ENCODE assay signal across 17 mouse cellular contexts in the genomic region with DNA sequence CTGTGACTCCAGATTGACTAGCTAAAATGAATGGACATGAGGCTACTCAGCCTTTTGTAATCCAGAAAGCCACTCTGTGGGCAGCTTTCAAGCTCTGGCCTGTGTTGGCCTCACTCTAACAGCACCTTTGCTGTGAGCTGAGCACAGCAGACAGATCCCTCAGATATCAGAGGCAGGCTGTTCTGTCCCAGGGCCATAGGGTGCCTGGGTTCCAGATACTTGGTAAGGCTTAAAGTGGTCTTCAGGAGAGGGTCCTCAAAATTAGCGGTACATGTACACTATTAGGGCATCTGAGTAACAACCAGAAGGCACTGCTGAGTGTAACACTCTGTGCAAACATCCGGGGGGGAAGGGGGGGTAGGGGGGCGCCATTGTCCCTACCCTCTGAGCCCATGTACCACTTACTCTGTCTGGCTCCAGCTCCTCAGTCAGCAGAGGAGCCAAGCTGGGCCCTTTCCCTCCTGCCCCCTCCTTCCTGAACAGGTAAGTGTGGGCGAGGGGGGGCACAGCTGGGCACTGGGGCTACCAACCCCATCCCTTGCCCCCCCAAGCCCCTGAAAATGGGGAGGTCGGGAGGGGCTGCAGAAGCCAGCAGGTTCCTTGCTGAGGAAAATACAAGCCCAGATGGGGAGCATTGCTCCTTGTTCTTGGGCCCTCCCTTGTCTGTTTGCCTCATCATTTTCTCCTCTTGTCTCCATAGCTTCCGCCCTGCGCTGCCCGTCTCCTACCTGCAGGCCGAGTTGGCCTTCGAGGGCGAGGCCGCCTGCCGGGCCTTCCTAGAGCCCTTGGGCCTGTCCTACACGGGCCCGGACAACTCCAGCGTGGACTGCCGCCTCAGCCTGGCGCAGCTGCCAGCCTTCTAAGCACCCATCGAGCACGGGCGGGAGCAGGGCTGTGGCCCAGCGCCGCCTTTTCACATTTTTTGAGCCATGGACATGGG. TPM values are rescaled to one million over a fixed set of nuclear protein-coding genes. Genes with fewer than 3 reads are reported as not detected.
DNase-seq lines count a peak whose midpoint lies in the region; ATAC-seq and TF ChIP-seq lines count a peak whose summit lies in the region.
"Had no signal": no experiment of that assay in that cellular context is flagged by ENCODE, and none has a peak within 500 bp of the region (broad histone marks: within the 10 kb centered on the region; RNA-seq: fewer than 3 reads in every experiment).

No protein-coding gene starts in this region.

- H3K4me3 ChIP-seq in liver, embryonic 12.5 days = no peak overlapping the region
- peak overlapping the region; percentile 64; the same call in 1 of the 2 replicates for H3K4me3 ChIP-seq in G1E (ENCODE audit: low read depth, low read length)
- H3K4me3 ChIP-seq in small intestine, adult 2 months (ENCODE audit: low read depth, low read length) = peak overlapping the region; percentile 86
- H3K4me3 ChIP-seq: embryonic facial prominence, embryonic 15.5 days; forebrain, embryonic 15.5 days; heart, embryonic 15.5 days had no signal

- DNase-seq in cerebellum, adult 9-10 months = peak; percentile 65
- no peak for DNase-seq in cerebellum, postnatal 4 days (ENCODE audit: low spot score in 2 of 2)
- no peak for DNase-seq in liver
- no peak for DNase-seq in G1E (ENCODE audit: low spot score)
- no peak for DNase-seq in ovary, postnatal 36 days (ENCODE audit: low spot score)
- no peak for DNase-seq in right cerebral cortex, postnatal 14 days
- DNase-seq: gastrocnemius, postnatal 36 days; right cerebral cortex, postnatal 4 days had no signal

- peaks cover 10% of the 10 kb centered on the region for H3K27me3 ChIP-seq in liver, embryonic 12.5 days (replicated peaks)
- no peaks in the 10 kb centered on the region for H3K27me3 ChIP-seq in G1E (ENCODE audit: insufficient read depth, low read length)
- no peaks in the 10 kb centered on the region for H3K27me3 ChIP-seq in small intestine, adult 2 months (ENCODE audit: control insufficient read depth, insufficient read depth, low read length)
- H3K27me3 ChIP-seq: embryonic facial prominence, embryonic 15.5 days had no signal

- H3K4me2 ChIP-seq in liver, embryonic 12.5 days = peak overlapping the region; percentile 4; the same call in 1 of the 2 replicates
- H3K4me2 ChIP-seq: embryonic facial prominence, embryonic 15.5 days; forebrain, embryonic 15.5 days; heart, embryonic 15.5 days had no signal

- TF ChIP-seq POLR2A in small intestine, adult 2 months (IDR thresholded peaks at IDR 0.05; ENCODE audit: low read depth, low read length) = peak; percentile 19; the same call in 1 of the 2 replicates

- ATAC-seq in liver, embryonic 12.5 days = no peak
- no peak for ATAC-seq in G1E (ENCODE audit: extremely low read depth, insufficient number of reproducible peaks, low FRiP score, poor library complexity, severe bottlenecking)
- ATAC-seq: activated CD4-positive, CD25-positive, alpha-beta regulatory T cell, adult 4 months; forebrain, embryonic 15.5 days; hindbrain, postnatal 0 days had no signal

- H3K27ac ChIP-seq in liver, embryonic 12.5 days = no peak overlapping the region
- H3K27ac ChIP-seq in small intestine, adult 2 months (ENCODE audit: insufficient read depth, low read depth, low read length) = peak overlapping the region; percentile 100
- H3K27ac ChIP-seq: embryonic facial prominence, embryonic 15.5 days; forebrain, embryonic 15.5 days; heart, embryonic 15.5 days; hindbrain, postnatal 0 days; liver, embryonic 14.5 days had no signal

- WGBS in liver, embryonic 12.5 days (ENCODE audit: insufficient replicate concordance) = 90% methylated on average over 23 of the region's 23 CpGs
- 64% methylated on average over 23 of the region's 23 CpGs for whole genome bisulfite sequencing in small intestine, adult 2 months

- no peak overlapping the region for H3K9ac ChIP-seq in liver, embryonic 12.5 days
- H3K9ac ChIP-seq: embryonic facial prominence, embryonic 15.5 days; forebrain, embryonic 15.5 days; heart, embryonic 15.5 days; liver, embryonic 14.5 days had no signal

- H3K4me1 ChIP-seq in liver, embryonic 12.5 days = peaks cover 48% of the 10 kb centered on the region
- peaks cover 89% of the 10 kb centered on the region for H3K4me1 ChIP-seq in G1E (ENCODE audit: insufficient read depth, low read depth, low read length)
- H3K4me1 ChIP-seq in small intestine, adult 2 months (ENCODE audit: control insufficient read depth, insufficient read depth, insufficient read length, low read length) = peaks cover 17% of the 10 kb centered on the region

- peaks cover 69% of the 10 kb centered on the region for H3K36me3 ChIP-seq in liver, embryonic 12.5 days
- peaks cover 72% of the 10 kb centered on the region for H3K36me3 ChIP-seq in G1E (replicated peaks)
- H3K36me3 ChIP-seq in small intestine, adult 2 months (ENCODE audit: control insufficient read depth, insufficient read depth, low read length) = peaks cover 64% of the 10 kb centered on the region

- H3K9me3 ChIP-seq in liver, embryonic 12.5 days (replicated peaks) = no peaks in the 10 kb centered on the region
- no peaks in the 10 kb centered on the region for H3K9me3 ChIP-seq in G1E (replicated peaks)
- H3K9me3 ChIP-seq: embryonic facial prominence, embryonic 15.5 days; forebrain, embryonic 15.5 days; heart, embryonic 15.5 days had no signal

- no peak for TF ChIP-seq CTCF in G1E (IDR thresholded peaks at IDR 0.05; ENCODE audit: low read depth, low read length)
- no peak for TF ChIP-seq CTCF in small intestine, adult 2 months (IDR thresholded peaks at IDR 0.05; ENCODE audit: extremely low read depth, insufficient read length, insufficient replicate concordance, low read depth, low read length)

RNA-seq across cellular contexts. Expression of gene Leng9, which starts 3.7 kb away (rescaled TPM):
- 1.2 and 1.5 TPM in 2 replicates for polyA plus RNA-seq in liver, embryonic 12.5 days (2016; fragmentation: Nextera tagmentation; extraction: Ambion mirVana)
- total RNA-seq in G1E (2014; fragmentation: Nextera tagmentation) (4.6 and 5.4 TPM in 2 replicates), G1E (2017) (3.7 TPM in 2 replicates)
- 1.8 and 2.9 TPM in 2 replicates for polyA plus RNA-seq in G1E (2012)
- polyA plus RNA-seq in small intestine, adult 2 months (2012; rRNA removed) = 24.5 and 92.5 TPM in 2 replicates

RNA-seq across cellular contexts. Expression of gene Leng8, which starts 9.7 kb away (rescaled TPM):
- 39.3 and 44.5 TPM in 2 replicates for polyA plus RNA-seq in liver, embryonic 12.5 days (2016; fragmentation: Nextera tagmentation; extraction: Ambion mirVana)
- total RNA-seq in G1E (2014; fragmentation: Nextera tagmentation) (125 and 154 TPM in 2 replicates), G1E (2017) (37.5 and 40.8 TPM in 2 replicates)
- 132 and 135 TPM in 2 replicates for polyA plus RNA-seq in G1E (2012)
- polyA plus RNA-seq in small intestine, adult 2 months (2012; rRNA removed) = 272 and 372 TPM in 2 replicates

RNA-seq across cellular contexts. Expression of gene Cdc42ep5, which starts 18.1 kb away (rescaled TPM):
- polyA plus RNA-seq in liver, embryonic 12.5 days (2016; fragmentation: Nextera tagmentation; extraction: Ambion mirVana) = 10.5 TPM in 2 replicates
- 1.3 TPM in 1 of 2 replicates, not detected in the other for total RNA-seq in G1E (2014; fragmentation: Nextera tagmentation)
- 0.33 and 0.52 TPM in 2 replicates for total RNA-seq in G1E (2017)
- 0.62 and 0.83 TPM in 2 replicates for polyA plus RNA-seq in G1E (2012)
- polyA plus RNA-seq in small intestine, adult 2 months (2012; rRNA removed) = 252 and 655 TPM in 2 replicates
- polyA plus RNA-seq: activated CD4-positive, CD25-positive, alpha-beta regulatory T cell, adult 4 months had no signal

RNA-seq across cellular contexts. Expression of gene Ttyh1, which starts 27.3 kb away (rescaled TPM):
- 0.48 and 0.77 TPM in 2 replicates for polyA plus RNA-seq in liver, embryonic 12.5 days (2016; fragmentation: Nextera tagmentation; extraction: Ambion mirVana)
- total RNA-seq in G1E (2014; fragmentation: Nextera tagmentation) (not detected in 2 replicates), G1E (2017) (0.06 and 0.11 TPM in 2 replicates)
- polyA plus RNA-seq in G1E (2012) = not detected in 2 replicates
- polyA plus RNA-seq in small intestine, adult 2 months (2012; rRNA removed) = 21.5 and 23.4 TPM in 2 replicates
- total RNA-seq: common myeloid progenitor, adult 5-6 weeks had no signal

Comparison
In these comparisons a context has a peak if more than half of its experiments do, and no peak if none do; other contexts are left out.
1. RNA of gene Cdc42ep5, which starts 18.1 kb away (polyA plus RNA-seq): 252 to 655 TPM in small intestine, adult 2 months; 10.5 TPM in liver, embryonic 12.5 days and 0.62 to 0.83 TPM in G1E; every median in the first group is over 10 times any median in the second.